Mouse (Mus musculus) large intestine, adult 2 months (tissue): ENCODE data around the gene Fbp2. TPM values are rescaled to one million over a fixed set of nuclear protein-coding genes. Genes with fewer than 3 reads are reported as not detected.

Experiments used
- DNase-seq: peaks from one replicate; pipeline ENCODE4 v3.0.0-alpha.2; 2012; ENCODE audit warnings: low read depth, low spot score
- WGBS: fragments of 180-500 bp; shearing (Covaris S2); methylation state at CpG from one replicate; pipeline ENCODE4 v1.1.7; 2018; 5-methylcytosine and 5-hydroxymethylcytosine counted together
- polyA plus RNA-seq: library from polyadenylated mRNA; depleted of rRNA; stranded (reverse); fragments of >200 nt; gene quantifications from 2 replicates; pipeline ENCODE4 v1.2.3, GENCODE M21; 2012; rRNA removed

The Fbp2 gene
- polyA plus RNA-seq = 139 and 217 TPM in 2 replicates

- WGBS = 25% methylated on average over 21 of the region's 21 CpGs
- DNase-seq = peak; percentile 96
These were observed at the start of gene Fbp2 for GRCm38 (mm10) chr13:62857941-62858915. Fbp2 (minus strand) TSS chr13:62858422.

- WGBS = 30% methylated on average over 14 of the region's 14 CpGs
- DNase-seq = no peak
These were observed 49.4 kb upstream of the Fbp2 start for GRCm38 (mm10) chr13:62907527-62908162.

DNA sequence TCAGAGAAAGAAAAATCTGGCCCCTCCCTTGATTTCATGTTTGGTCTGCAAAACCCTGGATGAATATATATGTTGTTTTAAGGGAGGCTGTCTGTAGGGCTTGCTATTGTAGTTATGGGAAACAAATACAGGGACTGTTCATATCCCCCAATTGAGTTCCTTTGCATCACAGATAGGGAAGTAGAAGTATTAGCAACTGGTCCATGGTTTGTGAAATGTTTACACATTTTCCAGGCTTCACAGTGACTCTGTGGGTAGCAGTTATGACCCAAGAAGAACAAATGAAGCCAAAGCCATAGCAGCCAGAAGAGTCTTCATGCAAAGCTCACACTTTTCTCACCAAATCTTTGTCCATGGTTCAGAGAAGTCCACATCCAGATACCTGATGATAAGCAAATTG, 42.9 kb upstream of the Fbp2 start:
- DNase-seq = no peak

DNA sequence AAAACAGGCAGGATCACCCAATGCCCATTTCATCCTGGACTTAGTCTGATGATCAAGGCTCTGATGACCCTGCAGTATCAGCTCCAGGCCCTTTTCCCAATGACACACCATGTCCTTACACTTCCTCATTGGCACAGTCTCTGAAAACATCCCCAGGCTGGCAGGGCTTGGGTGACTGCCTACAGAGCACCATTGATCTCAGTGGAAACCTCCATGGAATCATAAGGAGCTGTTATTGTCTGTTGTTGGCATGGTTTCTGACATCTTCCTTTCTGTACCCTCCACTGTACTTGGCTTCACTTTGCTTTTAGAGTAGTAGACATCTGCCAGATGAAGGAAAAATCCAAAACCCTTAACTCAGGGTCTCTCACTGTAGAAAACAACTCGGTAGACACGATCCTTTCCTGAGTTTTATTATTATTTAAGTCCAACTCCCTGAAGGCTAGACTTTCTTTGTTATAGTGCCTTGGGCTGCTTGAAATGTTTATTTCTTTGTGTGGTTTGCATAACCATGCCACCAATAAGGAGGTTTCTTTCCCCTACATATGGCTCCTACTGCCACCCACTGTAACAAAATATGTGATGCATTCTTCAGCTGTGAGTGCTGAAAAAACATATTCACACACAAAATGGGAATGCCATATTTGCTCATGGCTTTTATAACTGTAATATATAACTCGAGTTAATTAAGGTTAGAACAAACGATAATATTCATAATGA, 39.9 kb upstream of the Fbp2 start:
- WGBS = 78% methylated on average over 4 of the region's 4 CpGs
- no peak for DNase-seq

- DNase-seq = no peak
- WGBS = 61% methylated on average over 9 of the region's 9 CpGs
These were observed 35.0 kb upstream of the Fbp2 start for GRCm38 (mm10) chr13:62893044-62893842.

- DNase-seq = no peak
- WGBS = 51% methylated on average over 2 of the region's 2 CpGs
These were observed 31.1 kb upstream of the Fbp2 start for GRCm38 (mm10) chr13:62889311-62889710.

GRCm38 (mm10) chr13:62887712-62888441, 29.7 kb upstream of the Fbp2 start, which contains the start of gene Fbp1:
Fbp1 (minus strand) TSS chr13:62888282.
- no peak for DNase-seq
- WGBS = 16% methylated on average over 29 of the region's 29 CpGs

- no peak for DNase-seq
- 86% methylated on average over 3 of the region's 3 CpGs for WGBS
These were observed 26.3 kb upstream of the Fbp2 start for GRCm38 (mm10) chr13:62884536-62884935.

DNA sequence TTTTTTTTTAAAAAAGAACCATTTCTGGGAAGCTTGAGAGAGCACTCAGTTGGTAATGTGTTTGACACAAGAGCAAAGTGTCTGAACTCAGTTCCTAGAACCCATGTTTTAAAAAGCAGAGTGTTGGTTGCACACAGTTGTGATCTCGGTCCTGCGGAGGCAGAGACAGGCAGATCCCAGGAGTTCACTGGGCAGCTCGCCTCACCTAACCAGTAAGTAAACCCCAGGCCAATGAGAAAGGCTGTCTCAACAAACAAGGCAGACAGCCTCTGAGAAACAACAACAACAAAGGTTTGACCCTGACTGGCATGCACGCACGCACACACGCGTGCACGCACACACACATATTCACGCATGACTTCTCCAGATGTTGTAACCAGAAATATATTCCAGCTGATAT, 25.7 kb upstream of the Fbp2 start:
- 86% methylated on average over 9 of the region's 9 CpGs for WGBS
- DNase-seq = no peak

DNA sequence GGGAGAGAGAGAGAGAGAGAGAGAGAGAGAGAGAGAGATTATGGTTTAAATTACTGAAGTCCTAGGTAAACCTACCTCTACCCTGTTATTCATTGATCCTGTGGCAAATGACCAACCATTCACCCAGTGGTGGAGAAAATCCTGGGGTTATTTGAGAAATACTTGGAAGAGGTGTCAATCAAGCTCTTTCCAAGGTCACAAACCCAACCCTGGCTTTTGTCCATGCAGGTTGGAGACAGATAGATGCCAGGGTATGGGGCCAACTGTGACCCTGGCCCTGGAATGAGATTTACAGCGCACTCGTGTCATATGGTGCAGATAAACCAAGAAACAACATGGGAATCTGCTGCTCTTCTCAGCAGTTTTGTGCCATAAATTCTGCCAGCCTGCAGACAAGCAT, 25.2 kb upstream of the Fbp2 start:
- 69% methylated on average over 2 of the region's 2 CpGs for WGBS
- DNase-seq = no peak

GRCm38 (mm10) chr13:62882856-62883255, 24.6 kb upstream of the Fbp2 start:
- 71% methylated on average over 5 of the region's 5 CpGs for WGBS
- no peak for DNase-seq

GRCm38 (mm10) chr13:62881336-62881735, 23.1 kb upstream of the Fbp2 start:
- 83% methylated on average over 9 of the region's 9 CpGs for WGBS
- DNase-seq = no peak

DNA sequence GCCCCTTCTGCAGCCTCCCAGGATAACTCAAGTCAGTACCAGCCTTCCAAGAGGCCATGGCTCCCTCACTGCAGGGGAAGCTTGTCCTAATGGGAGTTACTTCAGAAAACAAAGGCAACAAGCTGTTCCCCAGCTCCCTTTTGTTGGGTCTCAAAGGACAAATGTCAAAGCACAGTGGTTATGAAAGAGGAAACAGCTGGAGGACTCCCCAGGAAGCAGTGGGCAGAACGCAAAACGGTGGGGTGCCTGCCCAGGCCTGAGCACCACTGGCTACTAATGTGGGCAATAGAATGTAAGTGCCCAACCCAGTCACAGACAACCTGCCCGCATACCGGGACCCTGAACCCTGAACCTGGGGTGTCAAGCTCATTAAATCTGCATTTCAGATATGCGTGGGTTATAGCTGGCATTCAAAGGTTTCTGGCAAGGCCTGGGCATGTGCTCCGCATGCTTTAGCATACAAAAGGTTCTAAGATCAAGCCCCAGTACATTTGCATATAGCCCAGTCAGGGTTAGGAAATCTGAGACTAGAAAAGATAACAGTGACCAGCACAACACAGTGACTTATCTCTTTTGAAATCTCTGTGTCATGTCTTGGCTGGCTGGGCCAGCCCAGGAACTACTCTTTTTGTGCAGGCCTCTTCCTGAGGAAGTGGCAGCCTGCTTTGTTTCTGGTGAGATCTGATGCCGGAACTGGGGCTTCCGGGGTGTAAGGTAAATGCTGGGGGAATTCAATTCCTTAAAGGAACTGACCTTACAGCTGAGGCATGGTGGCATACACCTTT, 21.8 kb upstream of the Fbp2 start:
- 58% methylated on average over 8 of the region's 8 CpGs for whole genome bisulfite sequencing
- no peak for DNase-seq

- no peak for DNase-seq
- WGBS = 67% methylated on average over 6 of the region's 6 CpGs
These were observed 21.2 kb upstream of the Fbp2 start for GRCm38 (mm10) chr13:62879411-62879810.

GRCm38 (mm10) chr13:62877247-62877646, 19.0 kb upstream of the Fbp2 start:
- DNase-seq = peak; percentile 45
- WGBS = 12% methylated on average over 5 of the region's 5 CpGs

DNA sequence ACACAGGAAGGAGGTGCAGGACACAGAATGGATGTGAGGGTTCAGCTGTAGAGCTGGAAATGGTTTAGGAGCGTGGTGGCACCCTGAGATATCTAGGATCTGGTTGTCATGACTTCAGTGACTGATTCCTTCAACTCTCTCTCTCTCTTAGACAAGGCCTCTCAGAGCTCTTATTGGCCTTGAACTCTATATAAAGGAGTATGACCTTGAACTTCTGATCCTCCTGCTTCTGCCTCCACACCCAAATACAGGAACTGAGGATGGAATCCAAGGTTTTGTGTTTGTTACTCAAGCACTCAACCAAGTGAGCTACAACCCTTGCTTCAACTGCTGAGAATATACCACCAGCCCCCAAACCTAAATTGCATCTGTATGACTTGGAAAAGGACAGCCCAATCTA, 17.9 kb upstream of the Fbp2 start:
- DNase-seq = no peak
- WGBS = 91% methylated on average over 1 of the region's 1 CpGs

DNA sequence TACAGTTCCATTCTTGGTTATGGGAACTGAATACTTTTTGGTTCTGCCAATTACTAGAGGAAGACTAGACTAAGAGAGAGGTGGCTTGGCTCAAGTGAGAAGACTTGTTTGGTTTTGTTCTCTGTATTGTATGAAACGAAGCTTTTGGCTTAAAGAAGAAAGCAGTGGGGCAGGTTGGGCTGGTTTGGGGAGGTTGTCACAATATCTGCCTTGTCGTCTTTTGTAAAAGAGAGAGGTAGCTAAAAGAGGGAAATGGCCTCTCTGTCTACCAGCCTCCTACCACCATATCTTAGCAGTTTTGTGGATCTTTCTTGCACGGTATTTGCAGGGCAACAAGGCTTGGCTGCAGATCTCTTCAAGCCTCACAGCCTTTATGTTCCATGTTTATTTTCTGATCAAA, 14.0 kb upstream of the Fbp2 start:
- no peak for DNase-seq
- WGBS = 44% methylated on average over 3 of the region's 3 CpGs

DNA sequence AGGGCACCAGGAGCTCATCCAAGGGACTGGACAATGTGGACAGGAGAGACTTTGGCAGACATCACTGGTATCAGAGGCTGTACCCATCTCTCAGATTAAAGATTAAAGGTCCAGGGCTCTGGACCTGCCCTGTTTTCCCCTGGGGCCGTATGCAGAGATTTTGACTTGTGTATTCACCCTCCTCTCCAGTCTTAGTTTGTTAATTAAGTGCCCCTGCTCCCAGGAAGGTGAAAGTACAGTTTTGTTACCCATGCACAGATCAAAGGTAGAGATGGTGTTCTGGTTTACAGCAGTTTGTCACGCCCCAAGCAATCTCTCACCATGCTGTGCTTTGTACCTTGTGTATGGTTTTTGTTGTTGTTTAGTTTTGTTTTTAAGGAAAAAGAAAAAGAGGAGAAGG, 12.4 kb upstream of the Fbp2 start:
- WGBS = 35% methylated on average over 2 of the region's 2 CpGs
- DNase-seq = no peak
